Mouse (Mus musculus): Measurements from ENCODE around the gene Rps11. TPM values are rescaled to one million over a fixed set of nuclear protein-coding genes. Genes with fewer than 3 reads are reported as not detected.
"Not testable (repeated sequence)": the region's sequence is repeated elsewhere in the genome, so short reads cannot be mapped to it uniquely, and the experiment has no call there.

Gene Rps11
- polyA plus RNA-seq, 1 experiment from 2014 or later: 960 TPM

- WGBS: 79% methylated on average over 7 of the region's 7 CpGs
- H3K27me3 ChIP-seq (ENCODE audit: control insufficient read depth, insufficient read depth, low read length): no peaks in the 10 kb centered on the region
- no peaks in the 10 kb centered on the region for H3K4me1 ChIP-seq (ENCODE audit: control insufficient read depth, insufficient read depth, low read length)
- H3K4me2 ChIP-seq (ENCODE audit: low read length): no peak within 1 kb of the TSS
- no peak within 1 kb of the TSS for H3K27ac ChIP-seq (replicated peaks; ENCODE audit: low read depth, low read length)
- no peaks in the 10 kb centered on the region for H3K9me3 ChIP-seq (ENCODE audit: control insufficient read depth, low read length)
- H3K4me3 ChIP-seq (replicated peaks; ENCODE audit: low read depth, low read length): no peak within 1 kb of the TSS
- no peaks in the 10 kb centered on the region for H3K36me3 ChIP-seq (ENCODE audit: control insufficient read depth, insufficient read depth, low read length)
- H3K9ac ChIP-seq (replicated peaks; ENCODE audit: low read length): no peak within 1 kb of the TSS
- DNase-seq (no peak), ATAC-seq (ENCODE audit: low FRiP score, low TSS enrichment) (no peak)
These were observed 20.5 kb downstream of the Rps11 start, which contains the start of gene Fcgrt for GRCm38 (mm10) chr7:45103652-45104180. Fcgrt (minus strand) TSS chr7:45103851.

- DNase-seq (no peak), ATAC-seq (ENCODE audit: low FRiP score, low TSS enrichment) (no peak)
- Histone ChIP-seq H3K4me1 (ENCODE audit: control insufficient read depth, insufficient read depth, low read length) (no peaks in the 10 kb centered on the region), H3K36me3 (ENCODE audit: control insufficient read depth, insufficient read depth, low read length) (no peaks in the 10 kb centered on the region), H3K4me3 (replicated peaks; ENCODE audit: low read depth, low read length) (no peak overlapping the region), H3K27ac (replicated peaks; ENCODE audit: low read depth, low read length) (no peak overlapping the region), H3K27me3 (ENCODE audit: control insufficient read depth, insufficient read depth, low read length) (no peaks in the 10 kb centered on the region), H3K9me3 (ENCODE audit: control insufficient read depth, low read length) (no peaks in the 10 kb centered on the region), H3K9ac (replicated peaks; ENCODE audit: low read length) (no peak overlapping the region), H3K4me2 (ENCODE audit: low read length) (no peak overlapping the region)
- WGBS: 89% methylated on average over 9 of the region's 9 CpGs
These were observed 21.2 kb downstream of the Rps11 start for GRCm38 (mm10) chr7:45102940-45103585.

GRCm38 (mm10) chr7:45102441-45102840, 21.8 kb downstream of the Rps11 start:
- no peaks in the 10 kb centered on the region for H3K36me3 ChIP-seq (ENCODE audit: control insufficient read depth, insufficient read depth, low read length)
- ATAC-seq (ENCODE audit: low FRiP score, low TSS enrichment) (no peak), DNase-seq (no peak)
- 89% methylated on average over 11 of the region's 11 CpGs for WGBS
- no peaks in the 10 kb centered on the region for H3K4me1 ChIP-seq (ENCODE audit: control insufficient read depth, insufficient read depth, low read length)
- H3K27ac ChIP-seq (replicated peaks; ENCODE audit: low read depth, low read length): no peak overlapping the region
- H3K9ac ChIP-seq (replicated peaks; ENCODE audit: low read length): no peak overlapping the region
- H3K4me2 ChIP-seq (ENCODE audit: low read length): no peak overlapping the region
- H3K27me3 ChIP-seq (ENCODE audit: control insufficient read depth, insufficient read depth, low read length): no peaks in the 10 kb centered on the region
- no peaks in the 10 kb centered on the region for H3K9me3 ChIP-seq (ENCODE audit: control insufficient read depth, low read length)
- H3K4me3 ChIP-seq (replicated peaks; ENCODE audit: low read depth, low read length): no peak overlapping the region

- Histone ChIP-seq H3K27me3 (ENCODE audit: control insufficient read depth, insufficient read depth, low read length) (no peaks in the 10 kb centered on the region), H3K4me3 (replicated peaks; ENCODE audit: low read depth, low read length) (no peak overlapping the region), H3K4me1 (ENCODE audit: control insufficient read depth, insufficient read depth, low read length) (no peaks in the 10 kb centered on the region), H3K9me3 (ENCODE audit: control insufficient read depth, low read length) (no peaks in the 10 kb centered on the region), H3K4me2 (ENCODE audit: low read length) (no peak overlapping the region), H3K9ac (replicated peaks; ENCODE audit: low read length) (no peak overlapping the region), H3K36me3 (ENCODE audit: control insufficient read depth, insufficient read depth, low read length) (no peaks in the 10 kb centered on the region), H3K27ac (replicated peaks; ENCODE audit: low read depth, low read length) (no peak overlapping the region)
- no peak for ATAC-seq (ENCODE audit: low FRiP score, low TSS enrichment)
- DNase-seq: no peak
- 90% methylated on average over 6 of the region's 6 CpGs for WGBS
These were observed 24.2 kb downstream of the Rps11 start for GRCm38 (mm10) chr7:45100046-45100445.

GRCm38 (mm10) chr7:45098541-45099240, 25.5 kb downstream of the Rps11 start:
- no peak overlapping the region for H3K9ac ChIP-seq (replicated peaks; ENCODE audit: low read length)
- no peaks in the 10 kb centered on the region for H3K4me1 ChIP-seq (ENCODE audit: control insufficient read depth, insufficient read depth, low read length)
- WGBS: 88% methylated on average over 8 of the region's 8 CpGs
- ATAC-seq (ENCODE audit: low FRiP score, low TSS enrichment) (no peak), DNase-seq (no peak)
- H3K27me3 ChIP-seq (ENCODE audit: control insufficient read depth, insufficient read depth, low read length): no peaks in the 10 kb centered on the region
- no peak overlapping the region for H3K27ac ChIP-seq (replicated peaks; ENCODE audit: low read depth, low read length)
- H3K9me3 ChIP-seq (ENCODE audit: control insufficient read depth, low read length): no peaks in the 10 kb centered on the region
- no peak overlapping the region for H3K4me2 ChIP-seq (ENCODE audit: low read length)
- no peak overlapping the region for H3K4me3 ChIP-seq (replicated peaks; ENCODE audit: low read depth, low read length)
- no peaks in the 10 kb centered on the region for H3K36me3 ChIP-seq (ENCODE audit: control insufficient read depth, insufficient read depth, low read length)

GRCm38 (mm10) chr7:45097479-45097878, 26.8 kb downstream of the Rps11 start:
- ATAC-seq (ENCODE audit: low FRiP score, low TSS enrichment) (no peak), DNase-seq (no peak)
- no peaks in the 10 kb centered on the region for H3K9me3 ChIP-seq (ENCODE audit: control insufficient read depth, low read length)
- H3K4me2 ChIP-seq (ENCODE audit: low read length): no peak overlapping the region
- H3K27ac ChIP-seq (replicated peaks; ENCODE audit: low read depth, low read length): no peak overlapping the region
- 81% methylated on average over 6 of the region's 6 CpGs for WGBS
- H3K4me1 ChIP-seq (ENCODE audit: control insufficient read depth, insufficient read depth, low read length): no peaks in the 10 kb centered on the region
- H3K9ac ChIP-seq (replicated peaks; ENCODE audit: low read length): no peak overlapping the region
- H3K27me3 ChIP-seq (ENCODE audit: control insufficient read depth, insufficient read depth, low read length): no peaks in the 10 kb centered on the region
- H3K4me3 ChIP-seq (replicated peaks; ENCODE audit: low read depth, low read length): no peak overlapping the region
- H3K36me3 ChIP-seq (ENCODE audit: control insufficient read depth, insufficient read depth, low read length): no peaks in the 10 kb centered on the region

GRCm38 (mm10) chr7:45095965-45096364, 28.3 kb downstream of the Rps11 start:
- not testable (repeated sequence) for DNase-seq; H3K36me3 ChIP-seq (ENCODE audit: control insufficient read depth, insufficient read depth, low read length); H3K9ac ChIP-seq (replicated peaks; ENCODE audit: low read length); H3K4me2 ChIP-seq (ENCODE audit: low read length); H3K4me3 ChIP-seq (replicated peaks; ENCODE audit: low read depth, low read length); ATAC-seq (ENCODE audit: low FRiP score, low TSS enrichment); H3K4me1 ChIP-seq (ENCODE audit: control insufficient read depth, insufficient read depth, low read length); H3K27ac ChIP-seq (replicated peaks; ENCODE audit: low read depth, low read length); H3K27me3 ChIP-seq (ENCODE audit: control insufficient read depth, insufficient read depth, low read length); H3K9me3 ChIP-seq (ENCODE audit: control insufficient read depth, low read length)
- 89% methylated on average over 14 of the region's 14 CpGs for WGBS

- Histone ChIP-seq H3K4me3 (replicated peaks; ENCODE audit: low read depth, low read length) (no peak overlapping the region), H3K9me3 (ENCODE audit: control insufficient read depth, low read length) (no peaks in the 10 kb centered on the region), H3K27me3 (ENCODE audit: control insufficient read depth, insufficient read depth, low read length) (no peaks in the 10 kb centered on the region), H3K4me2 (ENCODE audit: low read length) (no peak overlapping the region), H3K36me3 (ENCODE audit: control insufficient read depth, insufficient read depth, low read length) (no peaks in the 10 kb centered on the region), H3K4me1 (ENCODE audit: control insufficient read depth, insufficient read depth, low read length) (0 out of 2 replicates have a peak, but pooled peaks cover 3% of the 10 kb centered on the region), H3K27ac (replicated peaks; ENCODE audit: low read depth, low read length) (no peak overlapping the region), H3K9ac (replicated peaks; ENCODE audit: low read length) (no peak overlapping the region)
- no peak for DNase-seq
- 84% methylated on average over 6 of the region's 6 CpGs for WGBS
- no peak for ATAC-seq (ENCODE audit: low FRiP score, low TSS enrichment)
These were observed 28.9 kb downstream of the Rps11 start for GRCm38 (mm10) chr7:45095367-45095766.

GRCm38 (mm10) chr7:45094121-45094520, 30.1 kb downstream of the Rps11 start:
- WGBS: 81% methylated on average over 7 of the region's 7 CpGs
- Histone ChIP-seq H3K9me3 (ENCODE audit: control insufficient read depth, low read length) (no peaks in the 10 kb centered on the region), H3K36me3 (ENCODE audit: control insufficient read depth, insufficient read depth, low read length) (no peaks in the 10 kb centered on the region), H3K4me2 (ENCODE audit: low read length) (no peak overlapping the region), H3K27ac (replicated peaks; ENCODE audit: low read depth, low read length) (no peak overlapping the region), H3K9ac (replicated peaks; ENCODE audit: low read length) (no peak overlapping the region), H3K27me3 (ENCODE audit: control insufficient read depth, insufficient read depth, low read length) (no peaks in the 10 kb centered on the region), H3K4me1 (ENCODE audit: control insufficient read depth, insufficient read depth, low read length) (0 out of 2 replicates have a peak, but pooled peaks cover 3% of the 10 kb centered on the region), H3K4me3 (replicated peaks; ENCODE audit: low read depth, low read length) (no peak overlapping the region)
- ATAC-seq (ENCODE audit: low FRiP score, low TSS enrichment): no peak
- no peak for DNase-seq
